Mouse (Mus musculus) megakaryocyte, embryonic 14.5 days (primary cell): ENCODE measurements around the gene AL607142.1.

Experiments
- FLI1 ChIP-seq: IDR thresholded peaks from 2 replicates; pipeline ENCODE4 v1.6.1; 2012; ENCODE audit warnings: low read length, inconsistent platforms, mixed read lengths
- GATA1 ChIP-seq: IDR thresholded peaks from 3 replicates; pipeline ENCODE4 v1.6.1; 2012; ENCODE audit warnings: mixed read lengths, low read length, inconsistent platforms, borderline replicate concordance

DNA sequence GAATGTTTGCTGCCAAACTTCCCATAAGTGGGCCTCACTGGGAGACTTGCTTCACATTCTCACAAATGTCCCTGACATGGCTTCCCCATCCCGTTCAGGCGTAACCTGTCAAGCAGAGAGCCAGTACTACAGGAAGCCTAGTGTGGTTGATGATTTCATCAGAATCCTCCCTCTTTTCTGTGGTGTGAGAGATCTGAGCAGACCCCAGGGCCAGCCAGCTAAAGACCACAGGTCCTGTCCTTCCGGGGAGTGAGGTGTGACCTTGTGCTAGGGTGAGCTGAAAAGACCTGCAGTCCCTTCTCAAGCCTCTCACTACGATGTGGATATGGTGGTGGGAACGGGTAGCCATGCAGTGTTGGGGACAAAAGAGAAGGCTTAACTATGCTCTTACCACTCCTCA, 17.7 kb downstream of the AL607142.1 start:
- TF ChIP-seq FLI1 (no peak), GATA1 (no peak)
